Comparison of ENCODE assay signal across 9 mouse cellular contexts in the genomic region with DNA sequence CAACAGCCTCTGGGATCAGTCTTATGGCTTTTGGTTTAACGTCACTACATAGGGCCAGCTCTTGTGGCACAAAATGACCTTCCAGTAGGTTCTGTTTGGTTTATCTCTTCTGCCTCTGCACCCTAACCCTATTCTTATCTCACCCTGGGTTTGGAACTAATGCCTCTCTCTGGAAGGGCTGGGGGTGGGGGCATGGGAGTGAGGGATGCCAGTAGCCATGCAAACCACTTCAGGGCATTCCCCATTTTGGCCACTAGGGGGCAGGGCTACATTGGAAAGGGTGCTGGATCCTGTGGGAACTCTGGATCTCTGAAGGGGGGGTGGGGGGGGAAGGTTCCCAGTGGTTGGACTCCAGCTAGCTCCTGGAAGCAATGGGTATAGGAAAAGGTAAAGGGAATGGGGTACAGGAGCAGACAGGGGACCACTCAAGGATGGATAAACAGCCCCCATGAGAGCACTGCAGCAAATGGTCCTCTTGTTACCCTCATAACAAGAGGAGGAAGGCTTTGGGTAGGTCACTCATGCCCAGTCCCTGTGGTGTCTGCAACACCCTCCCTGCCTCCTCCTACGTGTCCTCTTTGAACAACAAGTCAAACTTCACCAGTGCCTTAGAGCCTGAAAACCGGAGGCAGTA. TPM values are rescaled to one million over a fixed set of nuclear protein-coding genes. Genes with fewer than 3 reads are reported as not detected.
DNase-seq lines count a peak whose midpoint lies in the region; ATAC-seq and TF ChIP-seq lines count a peak whose summit lies in the region.
"Had no signal": no experiment of that assay in that cellular context is flagged by ENCODE, and none has a peak within 500 bp of the region (broad histone marks: within the 10 kb centered on the region; RNA-seq: fewer than 3 reads in every experiment).

No protein-coding gene starts in this region.

- no peak for TF ChIP-seq POLR2A in heart, adult 2 months (IDR thresholded peaks at IDR 0.05; ENCODE audit: insufficient read depth, low read depth, low read length)

- no peaks in the 10 kb centered on the region for H3K27me3 ChIP-seq in heart, adult 2 months (ENCODE audit: control insufficient read depth, insufficient read depth, low read length)
- H3K27me3 ChIP-seq in heart, embryonic 12.5 days (replicated peaks) = no peaks in the 10 kb centered on the region
- no peaks in the 10 kb centered on the region for H3K27me3 ChIP-seq in intestine, embryonic 15.5 days (replicated peaks)
- no peaks in the 10 kb centered on the region for H3K27me3 ChIP-seq in midbrain, embryonic 14.5 days (ENCODE audit: control insufficient read depth, insufficient read depth, low read length)
- no peaks in the 10 kb centered on the region for H3K27me3 ChIP-seq in splenic B cell, adult 2 months (ENCODE audit: control insufficient read depth, insufficient read depth, low read length, poor library complexity, severe bottlenecking)
- H3K27me3 ChIP-seq: megakaryocyte, embryonic 14.5 days had no signal

- peak; percentile 65 to 83 for DNase-seq in heart, adult 2 months
- DNase-seq in cerebellum, postnatal 10 days = peak; percentile 89 to 94
- DNase-seq in gastrocnemius, adult 18-20 months (ENCODE audit: low spot score) = peak; percentile 72
- peak; percentile 71 to 82 for DNase-seq in left cerebral cortex, postnatal 25 days (ENCODE audit: low spot score in 2 of 2)
- DNase-seq in midbrain, embryonic 14.5 days = peak; percentile 83
- peak; percentile 38 for DNase-seq in splenic B cell, adult 2 months (ENCODE audit: low read depth, low spot score)

- intact Hi-C loops in heart, adult 2 months (cut with DNase I) = loop anchor here (1.0 kb wide), 3 partner anchors 79 to 238 kb away; no protein-coding TSS in a partner anchor
- intact Hi-C loops in left cerebral cortex, postnatal 25 days (cut with DNase I) = loop anchor here (1.0 to 2.0 kb wide), 3 partner anchors 79 to 238 kb away; no protein-coding TSS in a partner anchor

- H3K79me2 ChIP-seq in heart, adult 2 months (replicated peaks; ENCODE audit: control insufficient read depth, insufficient read depth, low read length) = no peaks in the 10 kb centered on the region

- peaks cover 7% of the 10 kb centered on the region for H3K4me1 ChIP-seq in heart, adult 2 months (ENCODE audit: control insufficient read depth, insufficient read depth, low read length)
- H3K4me1 ChIP-seq in heart, embryonic 12.5 days (replicated peaks) = peaks cover 11% of the 10 kb centered on the region
- H3K4me1 ChIP-seq in intestine, embryonic 15.5 days (replicated peaks) = peaks cover 9% of the 10 kb centered on the region; the same call in 1 of the 2 replicates
- no peaks in the 10 kb centered on the region for H3K4me1 ChIP-seq in midbrain, embryonic 14.5 days (ENCODE audit: control insufficient read depth, insufficient read depth, low read length)

- no peaks in the 10 kb centered on the region for H3K36me3 ChIP-seq in heart, adult 2 months (ENCODE audit: control insufficient read depth, insufficient read depth, low read length)
- H3K36me3 ChIP-seq in heart, embryonic 12.5 days = peaks cover 94% of the 10 kb centered on the region
- H3K36me3 ChIP-seq in intestine, embryonic 15.5 days = peaks cover 14% of the 10 kb centered on the region
- peaks cover 93% of the 10 kb centered on the region for H3K36me3 ChIP-seq in midbrain, embryonic 14.5 days (ENCODE audit: control insufficient read depth, insufficient read depth, low read length)
- H3K36me3 ChIP-seq in splenic B cell, adult 2 months (ENCODE audit: control insufficient read depth, insufficient read depth, low read length, poor library complexity, severe bottlenecking) = no peaks in the 10 kb centered on the region

- no peak overlapping the region for H3K4me2 ChIP-seq in heart, embryonic 12.5 days
- no peak overlapping the region for H3K4me2 ChIP-seq in intestine, embryonic 15.5 days (replicated peaks)
- no peak overlapping the region for H3K4me2 ChIP-seq in midbrain, embryonic 14.5 days (ENCODE audit: low read length)

- TF ChIP-seq EP300 in heart, adult 2 months (IDR thresholded peaks at IDR 0.05; ENCODE audit: insufficient read depth, low read depth, low read length) = peak; percentile 74; the same call in 1 of the 2 replicates

- no peak overlapping the region for H3K4me3 ChIP-seq in heart, adult 2 months
- H3K4me3 ChIP-seq in heart, embryonic 12.5 days = no peak overlapping the region
- H3K4me3 ChIP-seq in intestine, embryonic 15.5 days (replicated peaks) = no peak overlapping the region
- H3K4me3 ChIP-seq in midbrain, embryonic 14.5 days (replicated peaks; ENCODE audit: low read depth, low read length) = no peak overlapping the region
- H3K4me3 ChIP-seq: megakaryocyte, embryonic 14.5 days had no signal

- peak; percentile 74 for TF ChIP-seq CTCF in heart, adult 2 months (IDR thresholded peaks at IDR 0.05)

- no peak overlapping the region for H3K9ac ChIP-seq in heart, adult 2 months (ENCODE audit: low read depth, low read length)
- H3K9ac ChIP-seq in heart, embryonic 12.5 days = no peak overlapping the region; the same call in 1 of the 2 replicates
- no peak overlapping the region for H3K9ac ChIP-seq in intestine, embryonic 15.5 days
- no peak overlapping the region for H3K9ac ChIP-seq in midbrain, embryonic 14.5 days (replicated peaks; ENCODE audit: low read length)

- H3K27ac ChIP-seq in heart, adult 2 months = peak overlapping the region; percentile 13; the same call in 1 of the 2 replicates
- H3K27ac ChIP-seq in heart, embryonic 12.5 days (ENCODE audit: poor library complexity, severe bottlenecking) = no peak overlapping the region
- 0 out of 2 replicates have a peak overlapping the region, but pooled peaks have one; percentile 22 for H3K27ac ChIP-seq in intestine, embryonic 15.5 days
- no peak overlapping the region for H3K27ac ChIP-seq in midbrain, embryonic 14.5 days (replicated peaks; ENCODE audit: low read depth, low read length)

- 74% methylated on average over 3 of the region's 3 CpGs for WGBS in heart, adult 2 months
- WGBS in heart, embryonic 12.5 days = 69% methylated on average over 3 of the region's 3 CpGs
- 82% methylated on average over 3 of the region's 3 CpGs for WGBS in intestine, embryonic 15.5 days
- WGBS in midbrain, embryonic 14.5 days = 83% methylated on average over 3 of the region's 3 CpGs

- no peaks in the 10 kb centered on the region for H3K9me3 ChIP-seq in heart, embryonic 12.5 days (replicated peaks)
- H3K9me3 ChIP-seq in intestine, embryonic 15.5 days = no peaks in the 10 kb centered on the region
- H3K9me3 ChIP-seq in midbrain, embryonic 14.5 days (ENCODE audit: control insufficient read depth, low read length) = no peaks in the 10 kb centered on the region
- H3K9me3 ChIP-seq: megakaryocyte, embryonic 14.5 days had no signal

- ATAC-seq in heart, embryonic 12.5 days (ENCODE audit: insufficient number of reproducible peaks, low FRiP score) = no peak
- ATAC-seq in intestine, embryonic 15.5 days = peak; percentile 49; the same call in 1 of the 2 replicates
- no peak; the same call in 1 of the 2 replicates for ATAC-seq in midbrain, embryonic 14.5 days (ENCODE audit: low FRiP score, low TSS enrichment)

RNA-seq across cellular contexts. Expression of a gene that starts 30.9 kb away (rescaled TPM):
- 10 to 100 TPM; 31.9 to 35.3 TPM for total RNA-seq in heart, adult 2 months (2021)
- polyA plus RNA-seq in heart, adult 2 months (2012; rRNA removed) = 40.8 and 64.6 TPM in 2 replicates
- polyA plus RNA-seq in heart, embryonic 12.5 days (2016; fragmentation: Nextera tagmentation; extraction: Ambion mirVana) = 106 and 107 TPM in 2 replicates
- 10 to 100 TPM; 20.5 to 26.2 TPM for total RNA-seq in gastrocnemius, adult 18-20 months (2021)
- polyA plus RNA-seq in intestine, embryonic 15.5 days (2015; fragmentation: Nextera tagmentation; extraction: Ambion mirVana) = 85.6 and 92.2 TPM in 2 replicates
- 100 to 1,000 TPM; 169 to 173 TPM for total RNA-seq in left cerebral cortex, postnatal 25 days (2021)
- 126 and 127 TPM in 2 replicates for polyA plus RNA-seq in midbrain, embryonic 14.5 days (2014; fragmentation: Nextera tagmentation; extraction: Ambion mirVana)

Comparison
In these comparisons a context has a peak if more than half of its experiments do, and no peak if none do; other contexts are left out.
1. H3K27ac ChIP-seq: peak in heart, adult 2 months (single experiment) and intestine, embryonic 15.5 days (single experiment); none in heart, embryonic 12.5 days (single experiment) and midbrain, embryonic 14.5 days (single experiment).
2. DNase-seq: peak in every context shown above with its lines; median percentile 92 in cerebellum, postnatal 10 days; 83 in midbrain, embryonic 14.5 days; 76 in left cerebral cortex, postnatal 25 days; 74 in heart, adult 2 months; 72 in gastrocnemius, adult 18-20 months; 38 in splenic B cell, adult 2 months.